Comparison of ENCODE assay signal across 8 mouse cellular contexts in the genomic region with DNA sequence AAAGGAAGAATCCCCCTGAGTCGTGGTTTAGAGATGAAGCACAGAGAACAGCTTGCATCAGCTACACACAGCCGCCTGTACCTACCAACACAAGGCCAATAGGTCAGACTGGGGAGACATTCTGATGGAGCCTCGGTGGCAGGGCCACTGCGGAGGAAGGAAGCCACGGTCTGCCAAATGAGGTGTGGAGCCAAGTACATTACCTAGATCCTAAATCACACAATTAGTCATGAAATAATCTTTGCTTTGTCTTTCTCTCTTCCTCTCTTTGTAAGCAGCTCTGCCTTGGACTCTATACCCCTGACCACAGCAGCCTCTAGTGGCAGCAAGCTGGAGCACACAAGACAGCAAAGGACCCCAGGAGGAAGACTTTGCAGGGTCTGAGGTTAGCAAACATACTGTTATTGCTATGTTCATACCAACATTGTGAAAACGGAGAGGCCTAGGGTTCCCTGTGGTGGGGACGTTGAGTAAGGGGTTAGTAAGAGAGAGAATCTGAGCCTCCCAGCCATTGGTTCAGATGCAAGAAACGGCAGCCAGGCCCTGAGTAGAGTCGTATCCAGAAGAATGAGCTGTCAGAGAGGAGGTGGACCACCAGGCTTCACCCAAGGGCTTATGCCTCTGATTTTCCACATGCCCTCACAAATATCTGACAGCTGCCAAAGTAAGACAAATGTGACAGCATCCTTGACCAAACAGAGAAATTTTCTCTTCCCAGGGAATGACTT.
DNase-seq lines count a peak whose midpoint lies in the region; ATAC-seq lines count a peak whose summit lies in the region.

No protein-coding gene starts in this region.

- intact Hi-C loops in heart, postnatal 36 days (cut with DNase I), result loop anchor here (5.0 kb wide), 1 partner anchor 779 kb away; no protein-coding TSS in a partner anchor
- intact Hi-C loops in left cerebral cortex, postnatal 14 days (cut with DNase I), result loop anchor here (10.0 kb wide), 1 partner anchor 411 kb away; no protein-coding TSS in a partner anchor

- ATAC-seq in neural tube, embryonic 12.5 days (ENCODE audit: low FRiP score, low read depth), result peak; percentile 87

- no peak overlapping the region for H3K4me2 ChIP-seq in neural tube, embryonic 12.5 days (replicated peaks)

- H3K9ac ChIP-seq in neural tube, embryonic 12.5 days, result no peak overlapping the region

- no peaks in the 10 kb centered on the region for H3K27me3 ChIP-seq in neural tube, embryonic 12.5 days (replicated peaks)

- no peaks in the 10 kb centered on the region for H3K4me1 ChIP-seq in neural tube, embryonic 12.5 days

- WGBS in neural tube, embryonic 12.5 days, result 59% methylated on average over 9 of the region's 9 CpGs

- peak; percentile 19 for DNase-seq in heart, adult 8-10 months (ENCODE audit: low spot score)
- DNase-seq in heart, adult 9 months (ENCODE audit: low spot score in 2 of 2), result no peak
- DNase-seq in R1 (ENCODE audit: low read depth, low spot score), result peak; percentile 8
- peak; percentile 58 for DNase-seq in embryo, embryonic 10.5 days (ENCODE audit: low spot score)
- DNase-seq in heart, postnatal 36 days, result peak; percentile 6 to 7
- DNase-seq in left cerebral cortex, postnatal 14 days (ENCODE audit: low spot score in 2 of 2), result peak; percentile 55 to 66
- no peak for DNase-seq in yolk sac, embryonic 10.5 days (ENCODE audit: low spot score)

- no peak overlapping the region for H3K4me3 ChIP-seq in neural tube, embryonic 12.5 days

- H3K36me3 ChIP-seq in neural tube, embryonic 12.5 days, result no peaks in the 10 kb centered on the region

- H3K27ac ChIP-seq in neural tube, embryonic 12.5 days, result no peak overlapping the region

- H3K9me3 ChIP-seq in neural tube, embryonic 12.5 days, result no peaks in the 10 kb centered on the region

Comparison
In these comparisons a context has a peak if more than half of its experiments do, and no peak if none do; other contexts are left out.
1. DNase-seq: peak in heart, adult 8-10 months (single experiment), R1 (single experiment), embryo, embryonic 10.5 days (single experiment), heart, postnatal 36 days (2 of 2) and left cerebral cortex, postnatal 14 days (2 of 2); none in heart, adult 9 months (0 of 2) and yolk sac, embryonic 10.5 days (single experiment).